Mouse (Mus musculus) midbrain, embryonic 12.5 days (tissue): Measurements from ENCODE around the gene Tpbgl. TPM values are rescaled to one million over a fixed set of nuclear protein-coding genes. Genes with fewer than 3 reads are reported as not detected.

Experiments
- ATAC-seq: fragments of 200-750 bp; cut with Nextera tagmentation; 2 replicates; pipeline ENCODE4 v1.8.0; 2017; ENCODE audit warnings: low read depth, moderate TSS enrichment, moderate library complexity; ENCODE audit not compliant: low FRiP score
- H3K27ac ChIP-seq: fragments of 300-500 bp; sonication (generic); replicated peaks from 2 replicates; pipeline ENCODE4 v1.5.1; 2016; ENCODE audit warnings: mild to moderate bottlenecking
- H3K27me3 ChIP-seq: fragments of 300-500 bp; sonication (generic); 2 replicates; pipeline ENCODE4 v1.6.1; 2016; ENCODE audit warnings: mild to moderate bottlenecking
- H3K36me3 ChIP-seq: fragments of 300-500 bp; sonication (generic); 2 replicates; pipeline ENCODE4 v1.6.1; 2016
- H3K4me1 ChIP-seq: fragments of 300-500 bp; sonication (generic); 2 replicates; pipeline ENCODE4 v1.6.1; 2016
- H3K4me2 ChIP-seq: fragments of 300-500 bp; sonication (generic); replicated peaks from 2 replicates; pipeline ENCODE4 v1.6.1; 2016; ENCODE audit warnings: mild to moderate bottlenecking, moderate library complexity
- H3K4me3 ChIP-seq: fragments of 300-500 bp; sonication (generic); 2 replicates; pipeline ENCODE4 v1.5.1; 2016; ENCODE audit warnings: mild to moderate bottlenecking
- H3K9ac ChIP-seq: fragments of 300-500 bp; sonication (generic); replicated peaks from 2 replicates; pipeline ENCODE4 v1.6.1; 2016; ENCODE audit warnings: mild to moderate bottlenecking, moderate library complexity
- H3K9me3 ChIP-seq: fragments of 300-500 bp; sonication (generic); 2 replicates; pipeline ENCODE4 v1.6.1; 2016; ENCODE audit warnings: mild to moderate bottlenecking
- WGBS: fragments of 180-500 bp; shearing (Covaris S2); methylation state at CpG from one replicate; pipeline ENCODE4 v1.1.7; 2016; 5-methylcytosine and 5-hydroxymethylcytosine counted together
- polyA plus RNA-seq: library from polyadenylated mRNA; unstranded; fragments of >200 nt; fragmentation: Nextera tagmentation; extraction: Ambion mirVana; gene quantifications from 2 replicates; pipeline ENCODE4 v1.2.1, GENCODE M21; 2016

Gene Tpbgl
- polyA plus RNA-seq, 1 experiment from 2014 or later: 0.59 TPM

- no peak for ATAC-seq
- Histone ChIP-seq H3K27ac (0 out of 2 replicates have a peak overlapping the region, but pooled peaks have one; percentile 25), H3K36me3 (peaks cover 41% of the 10 kb centered on the region), H3K4me2 (no peak overlapping the region), H3K4me1 (peaks cover 6% of the 10 kb centered on the region), H3K9me3 (no peaks in the 10 kb centered on the region), H3K9ac (no peak overlapping the region), H3K4me3 (no peak overlapping the region), H3K27me3 (peaks cover 11% of the 10 kb centered on the region)
- 86% methylated on average over 15 of the region's 15 CpGs for WGBS
Observed at GRCm38 (mm10) chr7:99593868-99594803, 32.8 kb downstream of the Tpbgl start.

GRCm38 (mm10) chr7:99592669-99593068, 34.2 kb downstream of the Tpbgl start:
- H3K4me2 ChIP-seq: no peak overlapping the region

GRCm38 (mm10) chr7:99590646-99591045, 36.3 kb downstream of the Tpbgl start:
- ATAC-seq: no peak
- Histone ChIP-seq H3K36me3 (peaks cover 25% of the 10 kb centered on the region), H3K27ac (no peak overlapping the region), H3K27me3 (peaks cover 30% of the 10 kb centered on the region), H3K4me3 (no peak overlapping the region), H3K9me3 (no peaks in the 10 kb centered on the region), H3K4me1 (peaks cover 15% of the 10 kb centered on the region), H3K4me2 (no peak overlapping the region), H3K9ac (no peak overlapping the region)
- 65% methylated on average over 5 of the region's 5 CpGs for WGBS

More at GRCm38 (mm10) chr7:99592669-99593068, 34.2 kb downstream of the Tpbgl start:
- no peak overlapping the region for H3K9ac ChIP-seq
- no peaks in the 10 kb centered on the region for H3K9me3 ChIP-seq
- WGBS: 96% methylated on average over 3 of the region's 3 CpGs
- H3K36me3 ChIP-seq: peaks cover 38% of the 10 kb centered on the region
- peaks cover 6% of the 10 kb centered on the region for H3K4me1 ChIP-seq
- H3K27me3 ChIP-seq: peaks cover 25% of the 10 kb centered on the region
- H3K27ac ChIP-seq: no peak overlapping the region
- no peak for ATAC-seq
- no peak overlapping the region for H3K4me3 ChIP-seq

GRCm38 (mm10) chr7:99590064-99590463, 36.8 kb downstream of the Tpbgl start:
- H3K4me1 ChIP-seq: peaks cover 15% of the 10 kb centered on the region
- H3K4me2 ChIP-seq: no peak overlapping the region
- H3K27ac ChIP-seq: no peak overlapping the region
- no peaks in the 10 kb centered on the region for H3K9me3 ChIP-seq
- no peak overlapping the region for H3K9ac ChIP-seq
- H3K27me3 ChIP-seq: peaks cover 34% of the 10 kb centered on the region
- 4% methylated on average over 3 of the region's 3 CpGs for WGBS
- H3K4me3 ChIP-seq: no peak overlapping the region
- no peak for ATAC-seq
- H3K36me3 ChIP-seq: peaks cover 22% of the 10 kb centered on the region

GRCm38 (mm10) chr7:99585976-99586375, 40.9 kb downstream of the Tpbgl start:
- H3K27me3 ChIP-seq: peaks cover 44% of the 10 kb centered on the region
- no peak overlapping the region for H3K27ac ChIP-seq
- no peaks in the 10 kb centered on the region for H3K9me3 ChIP-seq
- WGBS: 90% methylated on average over 8 of the region's 8 CpGs
- H3K36me3 ChIP-seq: no peaks in the 10 kb centered on the region
- H3K9ac ChIP-seq: no peak overlapping the region
- H3K4me3 ChIP-seq: no peak overlapping the region
- H3K4me2 ChIP-seq: no peak overlapping the region
- ATAC-seq: no peak
- peaks cover 17% of the 10 kb centered on the region for H3K4me1 ChIP-seq

- Histone ChIP-seq H3K36me3 (no peaks in the 10 kb centered on the region), H3K9ac (no peak overlapping the region), H3K4me3 (no peak overlapping the region), H3K4me1 (peaks cover 22% of the 10 kb centered on the region), H3K27me3 (peaks cover 49% of the 10 kb centered on the region), H3K4me2 (no peak overlapping the region), H3K27ac (no peak overlapping the region), H3K9me3 (no peaks in the 10 kb centered on the region)
- WGBS: 93% methylated on average over 5 of the region's 5 CpGs
- no peak for ATAC-seq
Observed at GRCm38 (mm10) chr7:99583625-99584024, 43.3 kb downstream of the Tpbgl start.

GRCm38 (mm10) chr7:99582867-99583266, 44.0 kb downstream of the Tpbgl start:
- no peak overlapping the region for H3K4me3 ChIP-seq
- H3K4me1 ChIP-seq: peaks cover 22% of the 10 kb centered on the region
- H3K4me2 ChIP-seq: no peak overlapping the region
- H3K27me3 ChIP-seq: peaks cover 41% of the 10 kb centered on the region
- H3K36me3 ChIP-seq: no peaks in the 10 kb centered on the region
- H3K27ac ChIP-seq: no peak overlapping the region
- no peaks in the 10 kb centered on the region for H3K9me3 ChIP-seq
- WGBS: 54% methylated on average over 4 of the region's 4 CpGs
- no peak overlapping the region for H3K9ac ChIP-seq
- ATAC-seq: no peak

- H3K4me2 ChIP-seq: no peak overlapping the region
- H3K36me3 ChIP-seq: no peaks in the 10 kb centered on the region
- H3K4me1 ChIP-seq: peaks cover 19% of the 10 kb centered on the region
- no peak for ATAC-seq
- no peak overlapping the region for H3K4me3 ChIP-seq
- no peak overlapping the region for H3K9ac ChIP-seq
- no peak overlapping the region for H3K27ac ChIP-seq
- H3K9me3 ChIP-seq: no peaks in the 10 kb centered on the region
- peaks cover 40% of the 10 kb centered on the region for H3K27me3 ChIP-seq
- 56% methylated on average over 7 of the region's 7 CpGs for WGBS
Observed at GRCm38 (mm10) chr7:99582306-99582705, 44.6 kb downstream of the Tpbgl start.

GRCm38 (mm10) chr7:99580247-99580646, 46.7 kb downstream of the Tpbgl start:
- Histone ChIP-seq H3K36me3 (no peaks in the 10 kb centered on the region), H3K9me3 (no peaks in the 10 kb centered on the region), H3K4me2 (peak overlapping the region; percentile 42), H3K9ac (no peak overlapping the region), H3K4me3 (no peak overlapping the region), H3K4me1 (peaks cover 12% of the 10 kb centered on the region), H3K27me3 (peaks cover 32% of the 10 kb centered on the region), H3K27ac (no peak overlapping the region)
- WGBS: 35% methylated on average over 6 of the region's 6 CpGs
- no peak for ATAC-seq

- Histone ChIP-seq H3K4me2 (peak overlapping the region; percentile 42), H3K27ac (peak overlapping the region; percentile 39), H3K4me1 (peaks cover 12% of the 10 kb centered on the region), H3K36me3 (no peaks in the 10 kb centered on the region), H3K9me3 (no peaks in the 10 kb centered on the region), H3K4me3 (0 out of 2 replicates have a peak overlapping the region, but pooled peaks have one; percentile 5), H3K27me3 (peaks cover 31% of the 10 kb centered on the region), H3K9ac (no peak overlapping the region; the same call in 1 of the 2 replicates)
- no peak for ATAC-seq
- 3% methylated on average over 16 of the region's 16 CpGs for WGBS
Observed at GRCm38 (mm10) chr7:99579491-99580190, 47.3 kb downstream of the Tpbgl start.

GRCm38 (mm10) chr7:99578246-99578645, 48.7 kb downstream of the Tpbgl start:
- H3K27me3 ChIP-seq: peaks cover 31% of the 10 kb centered on the region
- no peak for ATAC-seq
- no peak overlapping the region for H3K4me3 ChIP-seq
- no peak overlapping the region for H3K9ac ChIP-seq
- no peak overlapping the region for H3K4me2 ChIP-seq
- peaks cover 14% of the 10 kb centered on the region for H3K4me1 ChIP-seq
- no peaks in the 10 kb centered on the region for H3K36me3 ChIP-seq
- H3K27ac ChIP-seq: no peak overlapping the region
- WGBS: 86% methylated on average over 3 of the region's 3 CpGs
- H3K9me3 ChIP-seq: no peaks in the 10 kb centered on the region
